Mouse (Mus musculus): ENCODE data around the gene Crip2.

The Crip2 gene

DNA sequence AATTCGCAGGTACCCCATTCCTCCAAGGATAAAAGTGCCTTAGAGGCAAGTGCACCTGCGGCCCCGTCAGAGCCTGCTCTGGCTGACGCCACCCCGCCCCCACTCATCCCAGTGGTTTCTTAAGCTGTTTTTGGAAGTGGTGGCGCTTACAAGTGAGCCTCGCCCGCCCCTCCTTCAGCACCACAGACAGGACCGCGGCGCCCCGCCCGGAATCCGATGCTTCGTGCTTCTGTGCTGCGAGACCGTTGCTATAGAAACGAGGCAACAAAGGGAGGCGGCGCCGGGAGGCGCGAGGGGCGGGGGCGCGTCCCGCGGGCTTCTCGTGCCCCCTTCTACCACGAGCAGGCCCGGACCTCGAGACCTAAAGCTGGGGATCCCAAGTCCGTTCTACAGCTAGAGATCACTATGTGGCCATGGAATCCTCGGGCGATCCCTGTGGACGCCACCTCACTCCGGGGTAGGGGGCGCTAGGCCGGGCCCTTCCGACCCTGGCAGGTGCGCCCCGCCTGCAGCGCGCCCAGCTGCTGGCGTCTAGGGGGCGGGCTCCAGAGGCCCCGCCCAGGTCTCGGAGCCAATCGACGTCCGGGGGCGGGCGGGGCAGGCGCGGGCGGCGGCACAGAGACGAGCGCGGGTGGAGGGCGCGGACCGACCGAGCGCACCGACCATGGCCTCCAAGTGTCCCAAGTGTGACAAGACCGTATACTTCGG lies at the start of gene Crip2:
TSS of gene Crip2 (plus strand) at position 329 of the 708 bp plus-strand sequence.
- peak; percentile 82 for DNase-seq (ENCODE audit: low spot score in 2 of 2)

DNA sequence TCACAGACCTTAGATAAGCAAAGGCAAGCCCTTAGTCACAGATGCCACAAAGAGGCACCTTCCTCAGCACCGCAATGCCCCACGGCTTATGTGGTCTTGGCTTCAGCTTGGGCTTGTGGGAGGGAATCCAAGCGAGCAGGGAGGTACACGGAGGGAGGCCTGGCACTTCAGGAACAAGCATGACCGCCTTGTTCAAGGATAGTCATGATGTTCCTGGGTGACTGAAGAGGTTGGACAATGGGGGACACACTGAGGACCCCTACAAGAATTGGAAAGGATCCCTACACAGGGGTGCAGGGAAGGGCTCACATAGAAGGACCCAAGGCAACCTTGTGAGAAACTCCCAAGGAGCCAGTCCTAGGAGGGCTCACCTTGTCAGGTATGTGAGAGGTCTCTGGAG lies 43.0 kb upstream of the Crip2 start:
- no peak for DNase-seq (ENCODE audit: low spot score in 2 of 2)

GRCm38 (mm10) chr12:113097749-113098281 lies 42.2 kb upstream of the Crip2 start, which contains the start of gene Mta1:
Mta1 (plus strand) TSS chr12:113098278.
- peak; percentile 46 to 49 for DNase-seq (ENCODE audit: low spot score in 2 of 2)

- DNase-seq (ENCODE audit: low spot score in 2 of 2): no peak
Measured at GRCm38 (mm10) chr12:113098530-113099151, 41.4 kb upstream of the Crip2 start.

- no peak for DNase-seq (ENCODE audit: low spot score in 2 of 2)
Measured at GRCm38 (mm10) chr12:113099470-113100237, 40.4 kb upstream of the Crip2 start.

GRCm38 (mm10) chr12:113100448-113101076 lies 39.5 kb upstream of the Crip2 start:
- no peak for DNase-seq (ENCODE audit: low spot score in 2 of 2)

- no peak for DNase-seq (ENCODE audit: low spot score in 2 of 2)
Measured at GRCm38 (mm10) chr12:113101251-113101960, 38.6 kb upstream of the Crip2 start.

GRCm38 (mm10) chr12:113102461-113102860 lies 37.6 kb upstream of the Crip2 start:
- DNase-seq (ENCODE audit: low spot score in 2 of 2): peak; percentile 70 to 72

DNA sequence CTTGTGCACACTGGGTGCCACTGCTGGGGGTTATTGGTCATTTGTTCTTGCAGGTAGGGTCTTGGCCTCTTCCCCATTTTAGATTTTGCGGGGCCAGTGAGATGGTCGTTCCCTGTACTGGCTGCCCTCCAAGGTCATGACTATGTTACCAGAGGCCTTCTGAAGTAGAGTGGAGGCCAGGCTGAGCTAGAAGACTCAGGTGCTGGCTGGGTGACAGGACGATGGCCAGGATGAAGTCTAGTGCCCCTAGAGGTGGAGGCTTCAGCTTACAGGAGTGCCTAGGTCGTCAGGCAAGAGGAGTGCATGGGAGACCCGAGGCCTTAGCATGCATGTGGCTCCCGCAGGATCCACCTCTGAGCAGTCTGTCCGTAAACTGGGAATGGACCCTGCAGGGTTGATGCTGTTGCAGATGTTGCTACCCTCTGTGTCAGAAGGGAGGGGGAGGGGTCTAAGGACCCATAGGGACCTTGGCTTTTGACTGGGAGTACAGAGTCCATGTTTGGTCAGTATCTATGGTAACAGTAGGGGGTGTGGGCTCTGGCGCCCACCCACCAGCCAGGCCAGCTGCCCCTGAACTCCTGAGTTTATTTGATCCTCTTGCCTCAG lies 36.1 kb upstream of the Crip2 start:
- DNase-seq (ENCODE audit: low spot score in 2 of 2): peak in 1 of 2 experiments; percentile 22

- no peak for DNase-seq (ENCODE audit: low spot score in 2 of 2)
Measured at GRCm38 (mm10) chr12:113106386-113106785, 33.6 kb upstream of the Crip2 start.

DNA sequence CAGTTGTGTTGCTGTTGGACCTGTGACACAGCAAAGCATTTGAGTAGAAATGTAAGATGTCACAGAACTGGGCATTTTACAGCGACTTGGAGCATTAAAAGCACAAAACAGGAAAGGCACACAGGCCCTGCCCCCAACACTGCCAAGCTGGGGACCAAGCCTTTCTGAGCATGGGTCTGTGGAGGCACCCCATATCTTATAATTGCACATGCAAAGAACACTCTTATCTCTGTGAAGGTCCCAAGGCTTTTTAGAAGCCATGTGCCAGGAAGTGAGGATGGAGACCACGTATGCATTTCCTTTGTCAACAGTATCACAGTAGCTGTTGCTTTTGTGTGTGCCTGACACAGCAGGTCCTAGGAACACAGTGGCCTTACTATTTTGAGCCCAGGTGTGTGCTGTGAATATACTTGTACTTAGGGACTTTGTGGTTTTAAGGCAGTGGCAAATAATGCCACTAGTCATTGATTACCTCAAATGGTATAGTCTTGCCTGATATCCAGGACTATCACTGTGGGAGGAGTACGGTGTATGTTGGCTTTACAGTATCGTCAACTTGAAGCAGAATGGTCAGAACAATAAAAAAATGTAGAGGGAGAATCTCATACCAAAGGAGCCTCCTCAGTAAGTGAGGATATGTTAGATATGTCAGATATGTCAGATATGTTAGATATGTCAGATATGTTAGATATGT lies 32.5 kb upstream of the Crip2 start:
- DNase-seq (ENCODE audit: low spot score in 2 of 2): peak; percentile 22 to 37

DNA sequence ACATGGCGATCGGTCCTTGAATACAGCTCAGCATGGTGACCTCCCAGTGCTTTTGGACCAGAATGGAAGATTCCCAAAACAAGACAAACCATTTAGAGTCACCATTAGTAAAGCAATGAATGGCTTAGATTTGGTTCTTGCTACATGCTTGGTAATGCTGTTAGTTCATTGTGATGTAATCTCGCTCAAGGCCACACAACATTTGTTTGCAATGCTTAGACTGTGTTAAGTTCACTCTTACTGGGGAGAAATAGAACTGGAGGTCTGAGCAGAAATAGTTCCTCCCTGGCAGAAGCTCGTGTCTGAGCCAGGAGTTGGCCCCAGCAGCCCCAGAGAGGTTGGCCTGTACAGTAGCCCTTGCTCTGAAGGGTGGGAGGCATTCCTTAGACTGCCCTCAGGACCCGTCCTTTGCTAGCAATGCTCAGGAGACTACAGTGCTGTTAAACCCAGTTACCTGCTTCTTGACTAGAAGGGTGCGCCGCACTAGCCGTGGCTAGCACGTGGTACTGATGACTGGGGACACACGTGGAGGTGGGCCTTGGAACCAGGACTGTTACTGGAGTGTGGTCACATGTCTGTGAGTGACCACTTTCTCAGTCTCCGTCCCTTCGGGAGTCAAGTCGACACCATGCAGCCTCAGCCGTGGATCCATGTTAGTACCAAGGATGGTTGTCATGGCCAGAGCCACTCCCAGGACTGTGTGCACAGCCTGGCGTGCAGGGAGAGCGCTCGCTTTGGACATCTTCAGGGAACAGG lies 31.3 kb upstream of the Crip2 start:
- DNase-seq (ENCODE audit: low spot score in 2 of 2): no peak

GRCm38 (mm10) chr12:113109801-113110200 lies 30.2 kb upstream of the Crip2 start:
- no peak for DNase-seq (ENCODE audit: low spot score in 2 of 2)

DNA sequence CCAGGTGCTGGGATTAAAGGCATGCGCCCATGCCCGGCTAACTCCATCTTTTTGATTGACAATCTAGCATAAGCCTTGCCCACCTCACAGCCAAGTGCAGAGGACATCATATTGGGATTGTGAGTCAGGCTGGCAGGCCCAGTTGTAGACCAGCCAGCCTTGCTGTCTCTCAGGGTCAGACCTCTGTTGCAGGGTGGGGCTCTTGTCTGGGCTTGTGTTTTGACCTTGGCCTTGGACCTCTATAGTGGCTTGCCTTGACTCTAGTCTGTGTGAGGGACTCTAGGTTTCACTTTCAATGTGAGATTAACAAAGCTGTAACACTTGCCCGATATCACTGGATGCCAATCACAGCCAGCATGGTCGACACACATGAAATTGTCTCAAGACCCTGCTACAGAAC lies 25.9 kb upstream of the Crip2 start:
- no peak for DNase-seq (ENCODE audit: low spot score in 2 of 2)

DNA sequence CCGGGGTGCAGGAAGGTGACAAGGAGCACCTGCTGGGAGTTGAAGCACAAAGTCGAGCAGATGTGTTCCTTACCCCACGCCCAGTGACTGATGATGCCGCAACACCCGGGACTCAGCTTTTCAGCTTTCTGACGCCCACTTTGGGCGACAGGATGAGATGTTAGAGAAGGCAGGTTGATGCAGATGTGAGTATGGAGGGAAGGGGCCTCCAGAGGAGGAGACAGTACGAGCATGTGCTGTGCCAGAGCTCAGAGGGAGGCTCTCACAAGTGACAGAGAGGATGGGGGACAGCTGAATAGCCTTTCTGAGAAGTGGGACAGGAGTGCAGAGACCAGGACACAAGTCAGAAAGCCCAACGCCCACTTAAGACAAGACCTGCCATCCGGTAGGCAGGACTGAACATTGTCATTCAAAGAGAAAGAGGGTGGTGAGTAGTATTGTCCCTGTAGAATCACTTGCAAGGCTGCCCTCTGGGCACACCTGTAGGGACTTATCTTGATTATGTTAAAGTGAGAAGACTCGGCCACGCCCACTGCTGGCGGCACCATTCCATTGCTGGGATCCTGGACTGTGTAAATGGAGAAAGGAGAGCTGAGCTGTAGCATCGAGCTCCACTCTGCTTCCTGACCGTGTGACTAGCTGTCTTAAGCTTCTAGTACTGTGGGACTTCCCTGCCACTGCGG lies 25.0 kb upstream of the Crip2 start:
- no peak for DNase-seq (ENCODE audit: low spot score in 2 of 2)

GRCm38 (mm10) chr12:113119516-113120410 lies 20.3 kb upstream of the Crip2 start:
- DNase-seq (ENCODE audit: low spot score in 2 of 2): peak; percentile 58 to 65

GRCm38 (mm10) chr12:113124726-113125125 lies 15.3 kb upstream of the Crip2 start:
- DNase-seq (ENCODE audit: low spot score in 2 of 2): no peak

DNA sequence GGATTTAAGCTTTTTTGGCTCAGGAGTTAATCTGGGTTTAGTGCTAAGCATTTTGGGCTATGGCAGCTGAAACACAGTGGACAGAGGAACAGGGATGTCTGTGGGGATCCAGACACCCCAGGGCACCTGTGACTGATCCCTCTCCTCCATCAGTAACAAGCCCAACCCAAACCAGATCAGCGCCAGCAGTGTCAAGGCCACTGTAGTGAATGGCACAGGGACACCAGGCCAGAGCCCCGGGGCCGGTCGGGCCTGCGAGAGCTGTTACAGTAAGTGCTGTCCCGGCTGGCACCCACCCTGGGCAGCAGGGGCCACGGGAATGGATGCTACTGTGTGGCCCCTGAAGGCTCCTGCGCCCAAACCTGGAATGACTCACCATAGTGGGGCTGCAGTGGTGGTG lies 9.3 kb upstream of the Crip2 start:
- DNase-seq (ENCODE audit: low spot score in 2 of 2): no peak
